Mouse (Mus musculus) G1E (cell line): Measurements from ENCODE around the gene Sphk1.

Source experiments
- CTCF ChIP-seq: IDR thresholded peaks from 2 replicates; pipeline ENCODE4 v1.5.1; 2012; ENCODE audit warnings: low read depth, low read length, inconsistent platforms, mixed read lengths
- GATA1 ChIP-seq: IDR thresholded peaks from 2 replicates; pipeline ENCODE4 v1.6.1; 2012; ENCODE audit warnings: borderline replicate concordance, low read length, inconsistent platforms, mixed read lengths
- GATA2 ChIP-seq: IDR thresholded peaks from 2 replicates; pipeline ENCODE4 v1.6.1; 2012; ENCODE audit warnings: low read depth, low read length, inconsistent platforms, borderline replicate concordance
- POLR2AphosphoS5 ChIP-seq: IDR thresholded peaks from 2 replicates; pipeline ENCODE4 v1.6.1; 2012; ENCODE audit warnings: low read depth, low read length, inconsistent platforms; ENCODE audit not compliant: insufficient replicate concordance
- TAL1 ChIP-seq: conservative IDR thresholded peaks from 2 replicates; pipeline ENCODE4 v1.6.1; 2012; ENCODE audit warnings: low read depth, low read length, inconsistent platforms, mixed read lengths

GRCm38 (mm10) chr11:116488693-116489375 lies 41.9 kb upstream of the Sphk1 start:
- TF ChIP-seq CTCF (peak; percentile 24; the same call in 1 of the 2 replicates), POLR2AphosphoS5 (no peak), TAL1 (no peak), GATA1 (no peak), GATA2 (no peak)
